ENCODE assay signal across 8 mouse cellular contexts in genomic region chr4:154336650-154337049, GRCm38 (mm10). TPM values are rescaled to one million over a fixed set of nuclear protein-coding genes. Genes with fewer than 3 reads are reported as not detected.
DNase-seq lines count a peak whose midpoint lies in the region; ATAC-seq and TF ChIP-seq lines count a peak whose summit lies in the region.

No protein-coding gene starts in this region.

- peak; percentile 57 for DNase-seq in gastrocnemius, adult 2 months
- no peak for DNase-seq in gastrocnemius, postnatal 4 days (ENCODE audit: low spot score in 2 of 2)
- DNase-seq in heart, embryonic 10.5 days (ENCODE audit: low spot score), result no peak
- peak; percentile 70 for DNase-seq in kidney, postnatal 10 days
- DNase-seq in spleen, postnatal 4 days (ENCODE audit: low spot score in 2 of 2), result no peak
- no peak for DNase-seq in frontal cortex, postnatal 36 days (ENCODE audit: low spot score in 2 of 2)
- no peak for DNase-seq in cerebellum, postnatal 14 days

- H3K4me1 ChIP-seq in heart, embryonic 10.5 days, result peaks cover 54% of the 10 kb centered on the region
- H3K4me1 ChIP-seq in midbrain, embryonic 16.5 days (ENCODE audit: control insufficient read depth, insufficient read depth, low read length), result peaks cover 5% of the 10 kb centered on the region

- H3K9me3 ChIP-seq in heart, embryonic 10.5 days, result no peaks in the 10 kb centered on the region
- H3K9me3 ChIP-seq in midbrain, embryonic 16.5 days (replicated peaks; ENCODE audit: control insufficient read depth, low read length, poor library complexity, severe bottlenecking), result no peaks in the 10 kb centered on the region

- TF ChIP-seq CTCF in gastrocnemius, adult 2 months (IDR thresholded peaks at IDR 0.05), result no peak

- H3K27me3 ChIP-seq in heart, embryonic 10.5 days (ENCODE audit: insufficient read depth, poor library complexity, severe bottlenecking), result peaks cover 69% of the 10 kb centered on the region
- no peaks in the 10 kb centered on the region; the same call in 1 of the 2 replicates for H3K27me3 ChIP-seq in midbrain, embryonic 16.5 days (ENCODE audit: control insufficient read depth, insufficient read depth, low read depth, low read length)

- no peak overlapping the region for H3K4me2 ChIP-seq in midbrain, embryonic 16.5 days (ENCODE audit: low read length)

- ATAC-seq in midbrain, embryonic 16.5 days, result no peak

- H3K9ac ChIP-seq in midbrain, embryonic 16.5 days (ENCODE audit: low read depth, low read length), result no peak overlapping the region

- H3K4me3 ChIP-seq in gastrocnemius, adult 2 months, result no peak overlapping the region
- H3K4me3 ChIP-seq in heart, embryonic 10.5 days, result no peak overlapping the region
- no peak overlapping the region for H3K4me3 ChIP-seq in midbrain, embryonic 16.5 days (ENCODE audit: low read depth, low read length)

- 30% methylated on average over 10 of the region's 10 CpGs for WGBS in heart, embryonic 10.5 days
- 16% methylated on average over 10 of the region's 10 CpGs for WGBS in midbrain, embryonic 16.5 days

- intact Hi-C loops in gastrocnemius, adult 2 months (cut with DNase I), result loop anchor here (10.0 kb wide), 1 partner anchor 488 kb away; no protein-coding TSS in a partner anchor

- peak overlapping the region; percentile 87 for H3K27ac ChIP-seq in gastrocnemius, adult 2 months
- peak overlapping the region; percentile 82 for H3K27ac ChIP-seq in heart, embryonic 10.5 days
- 0 out of 2 replicates have a peak overlapping the region, but pooled peaks have one; percentile 7 for H3K27ac ChIP-seq in midbrain, embryonic 16.5 days (ENCODE audit: low read length)

- H3K36me3 ChIP-seq in heart, embryonic 10.5 days, result peaks cover 19% of the 10 kb centered on the region
- no peaks in the 10 kb centered on the region for H3K36me3 ChIP-seq in midbrain, embryonic 16.5 days (ENCODE audit: control insufficient read depth, insufficient read depth, low read length)

RNA-seq across cellular contexts. Expression of gene B230104I21Rik, which starts 0.7 kb away (rescaled TPM):
- not detected for total RNA-seq in gastrocnemius, adult 2 months (2021)
- total RNA-seq in gastrocnemius, postnatal 4 days (2021), result not detected
- not detected in 2 replicates for polyA plus RNA-seq in heart, embryonic 10.5 days (2016; fragmentation: Nextera tagmentation; extraction: Ambion mirVana)
- polyA plus RNA-seq in midbrain, embryonic 16.5 days (2015; fragmentation: Nextera tagmentation; extraction: Ambion mirVana), result 0.25 TPM in 1 of 2 replicates, not detected in the other

RNA-seq across cellular contexts. Expression of gene Arhgef16, which starts 35.2 kb away (rescaled TPM):
- total RNA-seq in gastrocnemius, adult 2 months (2021), result under 1 TPM; 0.17 to 0.23 TPM
- total RNA-seq in gastrocnemius, postnatal 4 days (2021), result 1 to 10 TPM; 1.6 to 1.9 TPM
- polyA plus RNA-seq in heart, embryonic 10.5 days (2016; fragmentation: Nextera tagmentation; extraction: Ambion mirVana), result 3.3 and 7.4 TPM in 2 replicates
- polyA plus RNA-seq in midbrain, embryonic 16.5 days (2015; fragmentation: Nextera tagmentation; extraction: Ambion mirVana), result 1.1 and 1.6 TPM in 2 replicates

Comparison
In these comparisons a context has a peak if more than half of its experiments do, and no peak if none do; other contexts are left out.
1. DNase-seq: peak in gastrocnemius, adult 2 months (single experiment) and kidney, postnatal 10 days (single experiment); none in gastrocnemius, postnatal 4 days (0 of 2), heart, embryonic 10.5 days (single experiment), spleen, postnatal 4 days (0 of 2), frontal cortex, postnatal 36 days (0 of 2) and cerebellum, postnatal 14 days (0 of 2).
2. H3K27ac ChIP-seq: peak in every context shown above with its lines; median percentile 87 in gastrocnemius, adult 2 months; 82 in heart, embryonic 10.5 days; 7 in midbrain, embryonic 16.5 days.